Comparison of ENCODE assay signal across 9 mouse cellular contexts in genomic region chr12:8698895-8699294, GRCm38 (mm10). TPM values are rescaled to one million over a fixed set of nuclear protein-coding genes. Genes with fewer than 3 reads are reported as not detected.
DNase-seq lines count a peak whose midpoint lies in the region; ATAC-seq lines count a peak whose summit lies in the region.
"Had no signal": no experiment of that assay in that cellular context is flagged by ENCODE, and none has a peak within 500 bp of the region (broad histone marks: within the 10 kb centered on the region; RNA-seq: fewer than 3 reads in every experiment).

No protein-coding gene starts in this region.

- H3K4me3 ChIP-seq in heart, embryonic 10.5 days, result no peak overlapping the region
- H3K4me3 ChIP-seq: limb, embryonic 15.5 days had no signal

- DNase-seq in heart, adult 18-20 months, result peak; percentile 38 to 66
- no peak for DNase-seq in heart, embryonic 10.5 days (ENCODE audit: low spot score)
- DNase-seq in 3134 (ENCODE audit: extremely low read depth, insufficient read length, low spot score) (peak; percentile 15), MN1 (ENCODE audit: low spot score) (peak; percentile 52)
- DNase-seq in cerebellum, postnatal 36 days, result peak; percentile 45 to 57
- DNase-seq in induced T-regulatory cell, adult 2 months (ENCODE audit: low read depth), result peak; percentile 67
- peak; percentile 13 for DNase-seq in telencephalon, adult 2 months (ENCODE audit: low read depth, low spot score)

- peak; percentile 92 for ATAC-seq in megakaryocyte progenitor cell, adult 5-6 weeks (replicated peaks; ENCODE audit: poor library complexity)

- 0 out of 2 replicates have a peak, but pooled peaks cover 2% of the 10 kb centered on the region for H3K4me1 ChIP-seq in heart, embryonic 10.5 days
- H3K4me1 ChIP-seq: limb, embryonic 15.5 days had no signal

- no peaks in the 10 kb centered on the region for H3K9me3 ChIP-seq in heart, embryonic 10.5 days
- H3K9me3 ChIP-seq: limb, embryonic 15.5 days had no signal

- no peak overlapping the region for H3K27ac ChIP-seq in heart, embryonic 10.5 days
- H3K27ac ChIP-seq: limb, embryonic 15.5 days had no signal

- peaks cover 30% of the 10 kb centered on the region for H3K36me3 ChIP-seq in heart, embryonic 10.5 days

- WGBS in heart, embryonic 10.5 days, result 66% methylated on average over 2 of the region's 2 CpGs

- no peaks in the 10 kb centered on the region for H3K27me3 ChIP-seq in heart, embryonic 10.5 days (ENCODE audit: insufficient read depth, poor library complexity, severe bottlenecking)
- H3K27me3 ChIP-seq: limb, embryonic 15.5 days had no signal

RNA-seq across cellular contexts. Expression of gene Pum2, which starts 25.0 kb away (rescaled TPM):
- total RNA-seq in heart, adult 18-20 months (2021), result 100 to 1,000 TPM; 141 to 144 TPM
- 37.3 and 42.5 TPM in 2 replicates for polyA plus RNA-seq in heart, embryonic 10.5 days (2016; fragmentation: Nextera tagmentation; extraction: Ambion mirVana)
- 164 and 166 TPM in 2 replicates for total RNA-seq in megakaryocyte progenitor cell, adult 5-6 weeks (2015)
- 116 and 129 TPM in 2 replicates for total RNA-seq in megakaryocyte progenitor cell, adult 5-6 weeks (2017)
